Mouse (Mus musculus): ENCODE results near the gene Tdrd3. TPM values are rescaled to one million over a fixed set of nuclear protein-coding genes. Genes with fewer than 3 reads are reported as not detected.

The Tdrd3 gene
- polyA plus RNA-seq, 1 experiment from 2014 or later, result 5.9 TPM

GRCm38 (mm10) chr14:87455630-87456175, 39.3 kb downstream of the Tdrd3 start:
- ATAC-seq (ENCODE audit: insufficient read depth), result no peak
- no peaks in the 10 kb centered on the region for H3K4me1 ChIP-seq (replicated peaks)
- WGBS (ENCODE audit: insufficient replicate concordance), result 85% methylated on average over 5 of the region's 5 CpGs

GRCm38 (mm10) chr14:87459777-87460176, 43.3 kb downstream of the Tdrd3 start:
- Histone ChIP-seq H3K4me2 (no peak overlapping the region), H3K4me3 (replicated peaks) (no peak overlapping the region), H3K4me1 (replicated peaks) (no peaks in the 10 kb centered on the region), H3K9me3 (replicated peaks) (no peaks in the 10 kb centered on the region), H3K9ac (no peak overlapping the region), H3K36me3 (replicated peaks) (no peaks in the 10 kb centered on the region), H3K27me3 (no peaks in the 10 kb centered on the region), H3K27ac (replicated peaks) (no peak overlapping the region)
- 85% methylated on average over 1 of the region's 1 CpGs for WGBS (ENCODE audit: insufficient replicate concordance)
- no peak for ATAC-seq (ENCODE audit: insufficient read depth)

More at GRCm38 (mm10) chr14:87455630-87456175, 39.3 kb downstream of the Tdrd3 start:
- no peak overlapping the region for H3K4me2 ChIP-seq
- no peaks in the 10 kb centered on the region for H3K9me3 ChIP-seq (replicated peaks)
- no peak overlapping the region for H3K27ac ChIP-seq (replicated peaks)
- H3K27me3 ChIP-seq, result no peaks in the 10 kb centered on the region
- H3K36me3 ChIP-seq (replicated peaks), result no peaks in the 10 kb centered on the region
- no peak overlapping the region for H3K9ac ChIP-seq
- no peak overlapping the region for H3K4me3 ChIP-seq (replicated peaks)

- Histone ChIP-seq H3K4me3 (replicated peaks) (no peak overlapping the region), H3K27ac (replicated peaks) (no peak overlapping the region), H3K36me3 (replicated peaks) (no peaks in the 10 kb centered on the region), H3K9ac (no peak overlapping the region), H3K27me3 (no peaks in the 10 kb centered on the region), H3K4me2 (no peak overlapping the region), H3K4me1 (replicated peaks) (no peaks in the 10 kb centered on the region), H3K9me3 (replicated peaks) (no peaks in the 10 kb centered on the region)
- 77% methylated on average over 12 of the region's 12 CpGs for WGBS (ENCODE audit: insufficient replicate concordance)
- no peak for ATAC-seq (ENCODE audit: insufficient read depth)
These were observed 45.1 kb downstream of the Tdrd3 start for GRCm38 (mm10) chr14:87461543-87461942.

- 22% methylated on average over 11 of the region's 11 CpGs for WGBS (ENCODE audit: insufficient replicate concordance)
- H3K27ac ChIP-seq (replicated peaks), result no peak overlapping the region
These were observed 47.7 kb downstream of the Tdrd3 start for GRCm38 (mm10) chr14:87463963-87464654.

GRCm38 (mm10) chr14:87464655-87465054, 48.2 kb downstream of the Tdrd3 start:
- Histone ChIP-seq H3K27me3 (no peaks in the 10 kb centered on the region), H3K36me3 (replicated peaks) (no peaks in the 10 kb centered on the region), H3K4me1 (replicated peaks) (no peaks in the 10 kb centered on the region), H3K9ac (no peak overlapping the region), H3K4me2 (no peak overlapping the region), H3K4me3 (replicated peaks) (no peak overlapping the region), H3K9me3 (replicated peaks) (no peaks in the 10 kb centered on the region), H3K27ac (replicated peaks) (no peak overlapping the region)
- no peak for ATAC-seq (ENCODE audit: insufficient read depth)

More at GRCm38 (mm10) chr14:87463963-87464654, 47.7 kb downstream of the Tdrd3 start:
- no peak for ATAC-seq (ENCODE audit: insufficient read depth)
- Histone ChIP-seq H3K27me3 (no peaks in the 10 kb centered on the region), H3K4me2 (no peak overlapping the region), H3K9ac (no peak overlapping the region), H3K9me3 (replicated peaks) (no peaks in the 10 kb centered on the region), H3K4me1 (replicated peaks) (no peaks in the 10 kb centered on the region), H3K36me3 (replicated peaks) (no peaks in the 10 kb centered on the region), H3K4me3 (replicated peaks) (no peak overlapping the region)

GRCm38 (mm10) chr14:87467586-87467985, 51.1 kb downstream of the Tdrd3 start:
- Histone ChIP-seq H3K27me3 (no peaks in the 10 kb centered on the region), H3K9ac (no peak overlapping the region), H3K36me3 (replicated peaks) (no peaks in the 10 kb centered on the region), H3K4me3 (replicated peaks) (no peak overlapping the region), H3K9me3 (replicated peaks) (no peaks in the 10 kb centered on the region), H3K4me1 (replicated peaks) (no peaks in the 10 kb centered on the region), H3K4me2 (no peak overlapping the region), H3K27ac (replicated peaks) (no peak overlapping the region)
- ATAC-seq (ENCODE audit: insufficient read depth), result no peak
- WGBS (ENCODE audit: insufficient replicate concordance), result 82% methylated on average over 12 of the region's 12 CpGs

- no peak overlapping the region for H3K27ac ChIP-seq (replicated peaks)
- H3K27me3 ChIP-seq, result no peaks in the 10 kb centered on the region
- no peak overlapping the region for H3K4me2 ChIP-seq
- no peak for ATAC-seq (ENCODE audit: insufficient read depth)
- H3K9ac ChIP-seq, result no peak overlapping the region
- 0 out of 2 replicates have a peak, but pooled peaks cover 8% of the 10 kb centered on the region for H3K36me3 ChIP-seq (replicated peaks)
- no peak overlapping the region for H3K4me3 ChIP-seq (replicated peaks)
- H3K4me1 ChIP-seq (replicated peaks), result no peaks in the 10 kb centered on the region
- WGBS (ENCODE audit: insufficient replicate concordance), result 64% methylated on average over 1 of the region's 1 CpGs
- H3K9me3 ChIP-seq (replicated peaks), result no peaks in the 10 kb centered on the region
These were observed 55.1 kb downstream of the Tdrd3 start for GRCm38 (mm10) chr14:87471521-87471920.

GRCm38 (mm10) chr14:87472782-87473181, 56.3 kb downstream of the Tdrd3 start:
- Histone ChIP-seq H3K4me1 (replicated peaks) (no peaks in the 10 kb centered on the region), H3K36me3 (replicated peaks) (0 out of 2 replicates have a peak, but pooled peaks cover 8% of the 10 kb centered on the region), H3K4me3 (replicated peaks) (no peak overlapping the region), H3K9ac (no peak overlapping the region), H3K4me2 (no peak overlapping the region), H3K9me3 (replicated peaks) (no peaks in the 10 kb centered on the region), H3K27me3 (no peaks in the 10 kb centered on the region), H3K27ac (replicated peaks) (no peak overlapping the region)
- no peak for ATAC-seq (ENCODE audit: insufficient read depth)
- WGBS (ENCODE audit: insufficient replicate concordance), result 62% methylated on average over 2 of the region's 2 CpGs

- Histone ChIP-seq H3K4me1 (replicated peaks) (no peaks in the 10 kb centered on the region), H3K36me3 (replicated peaks) (peaks cover 10% of the 10 kb centered on the region; the same call in 1 of the 2 replicates), H3K4me2 (no peak overlapping the region), H3K4me3 (replicated peaks) (no peak overlapping the region), H3K27me3 (no peaks in the 10 kb centered on the region), H3K9ac (no peak overlapping the region), H3K9me3 (replicated peaks) (no peaks in the 10 kb centered on the region), H3K27ac (replicated peaks) (no peak overlapping the region)
- 74% methylated on average over 10 of the region's 10 CpGs for WGBS (ENCODE audit: insufficient replicate concordance)
- ATAC-seq (ENCODE audit: insufficient read depth), result no peak
These were observed 59.4 kb downstream of the Tdrd3 start for GRCm38 (mm10) chr14:87475721-87476359.

GRCm38 (mm10) chr14:87478339-87478951, 62.0 kb downstream of the Tdrd3 start:
- Histone ChIP-seq H3K27me3 (no peaks in the 10 kb centered on the region), H3K27ac (replicated peaks) (no peak overlapping the region), H3K9me3 (replicated peaks) (no peaks in the 10 kb centered on the region), H3K4me3 (replicated peaks) (no peak overlapping the region), H3K4me2 (no peak overlapping the region), H3K4me1 (replicated peaks) (no peaks in the 10 kb centered on the region), H3K9ac (no peak overlapping the region), H3K36me3 (replicated peaks) (peaks cover 13% of the 10 kb centered on the region)
- ATAC-seq (ENCODE audit: insufficient read depth), result no peak
- 52% methylated on average over 2 of the region's 3 CpGs for WGBS (ENCODE audit: insufficient replicate concordance)

- H3K4me1 ChIP-seq (replicated peaks), result no peaks in the 10 kb centered on the region
- H3K27me3 ChIP-seq, result no peaks in the 10 kb centered on the region
- no peak for ATAC-seq (ENCODE audit: insufficient read depth)
- no peak overlapping the region for H3K27ac ChIP-seq (replicated peaks)
- H3K9ac ChIP-seq, result no peak overlapping the region
- no peak overlapping the region for H3K4me2 ChIP-seq
- H3K36me3 ChIP-seq (replicated peaks), result peaks cover 9% of the 10 kb centered on the region
- no peak overlapping the region for H3K4me3 ChIP-seq (replicated peaks)
- 53% methylated on average over 3 of the region's 3 CpGs for WGBS (ENCODE audit: insufficient replicate concordance)
- H3K9me3 ChIP-seq (replicated peaks), result no peaks in the 10 kb centered on the region
These were observed 69.4 kb downstream of the Tdrd3 start for GRCm38 (mm10) chr14:87485888-87486287.

Data from liver, embryonic 15.5 days (tissue).